Mouse (Mus musculus) limb, embryonic 13.5 days (tissue): Measurements from ENCODE around the gene Frmpd1. TPM values are rescaled to one million over a fixed set of nuclear protein-coding genes. Genes with fewer than 3 reads are reported as not detected.

Experiments
- ATAC-seq: fragments of 200-750 bp; cut with Nextera tagmentation; 2 replicates; pipeline ENCODE4 v1.8.0; 2017; ENCODE audit warnings: low read depth, moderate number of reproducible peaks, moderate TSS enrichment; ENCODE audit not compliant: low FRiP score
- H3K27ac ChIP-seq: fragments of 300-500 bp; sonication (generic); 2 replicates; pipeline ENCODE4 v1.5.1; 2015; ENCODE audit warnings: inconsistent platforms, mild to moderate bottlenecking, moderate library complexity
- H3K27me3 ChIP-seq: fragments of 300-500 bp; sonication (generic); 2 replicates; pipeline ENCODE4 v1.6.1; 2015; ENCODE audit warnings: mild to moderate bottlenecking, inconsistent platforms
- H3K36me3 ChIP-seq: fragments of 300-500 bp; sonication (generic); 2 replicates; pipeline ENCODE4 v1.6.1; 2015; ENCODE audit warnings: inconsistent platforms, mild to moderate bottlenecking, moderate library complexity
- H3K4me1 ChIP-seq: fragments of 300-500 bp; sonication (generic); 2 replicates; pipeline ENCODE4 v1.6.1; 2015; ENCODE audit warnings: inconsistent platforms
- H3K4me2 ChIP-seq: fragments of 300-500 bp; sonication (generic); replicated peaks from 2 replicates; pipeline ENCODE4 v1.6.1; 2015; ENCODE audit warnings: inconsistent platforms, mild to moderate bottlenecking, moderate library complexity
- H3K4me3 ChIP-seq: fragments of 300-500 bp; sonication (generic); 2 replicates; pipeline ENCODE4 v1.5.1; 2015; ENCODE audit warnings: moderate library complexity, mild to moderate bottlenecking, inconsistent platforms
- H3K9ac ChIP-seq: fragments of 300-500 bp; sonication (generic); 2 replicates; pipeline ENCODE4 v1.6.1; 2015; ENCODE audit warnings: mild to moderate bottlenecking, inconsistent platforms
- H3K9me3 ChIP-seq: fragments of 300-500 bp; sonication (generic); 2 replicates; pipeline ENCODE4 v1.6.1; 2016; ENCODE audit warnings: inconsistent platforms
- WGBS: fragments of 180-500 bp; shearing (Covaris S2); methylation state at CpG from one replicate; pipeline ENCODE4 v1.1.7; 2015; 5-methylcytosine and 5-hydroxymethylcytosine counted together
- polyA plus RNA-seq: library from polyadenylated mRNA; unstranded; fragments of >200 nt; fragmentation: Nextera tagmentation; extraction: Ambion mirVana; gene quantifications from 2 replicates; pipeline ENCODE4 v1.2.1, GENCODE M21; 2015

Gene Frmpd1
- polyA plus RNA-seq, 1 experiment from 2014 or later: 4.6 TPM

DNA sequence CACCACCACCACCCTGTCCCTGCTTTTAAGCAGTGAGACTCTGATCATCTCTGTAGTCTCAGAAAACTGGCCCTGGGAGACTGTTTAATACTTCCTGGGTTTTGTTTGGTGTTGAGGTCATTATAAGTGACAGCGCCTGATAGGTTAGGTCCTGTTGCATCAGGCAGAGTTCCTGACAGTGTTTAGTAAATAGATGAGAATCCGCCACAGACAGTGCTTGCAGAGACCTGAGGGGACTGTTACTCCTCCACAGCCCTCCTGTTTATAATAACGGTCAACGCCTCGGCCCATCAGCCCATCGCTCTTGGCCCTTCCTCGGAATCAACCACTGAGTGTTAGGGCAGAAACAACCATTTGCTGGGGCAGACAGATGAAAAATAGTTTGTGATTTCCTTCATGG, 57.5 kb downstream of the Frmpd1 start:
- no peak overlapping the region for H3K4me3 ChIP-seq
- H3K27ac ChIP-seq: no peak overlapping the region
- 57% methylated on average over 7 of the region's 7 CpGs for WGBS
- H3K9ac ChIP-seq: no peak overlapping the region
- no peaks in the 10 kb centered on the region for H3K27me3 ChIP-seq
- H3K4me2 ChIP-seq: no peak overlapping the region
- no peaks in the 10 kb centered on the region for H3K36me3 ChIP-seq
- no peaks in the 10 kb centered on the region for H3K4me1 ChIP-seq
- H3K9me3 ChIP-seq: no peaks in the 10 kb centered on the region
- ATAC-seq: no peak

DNA sequence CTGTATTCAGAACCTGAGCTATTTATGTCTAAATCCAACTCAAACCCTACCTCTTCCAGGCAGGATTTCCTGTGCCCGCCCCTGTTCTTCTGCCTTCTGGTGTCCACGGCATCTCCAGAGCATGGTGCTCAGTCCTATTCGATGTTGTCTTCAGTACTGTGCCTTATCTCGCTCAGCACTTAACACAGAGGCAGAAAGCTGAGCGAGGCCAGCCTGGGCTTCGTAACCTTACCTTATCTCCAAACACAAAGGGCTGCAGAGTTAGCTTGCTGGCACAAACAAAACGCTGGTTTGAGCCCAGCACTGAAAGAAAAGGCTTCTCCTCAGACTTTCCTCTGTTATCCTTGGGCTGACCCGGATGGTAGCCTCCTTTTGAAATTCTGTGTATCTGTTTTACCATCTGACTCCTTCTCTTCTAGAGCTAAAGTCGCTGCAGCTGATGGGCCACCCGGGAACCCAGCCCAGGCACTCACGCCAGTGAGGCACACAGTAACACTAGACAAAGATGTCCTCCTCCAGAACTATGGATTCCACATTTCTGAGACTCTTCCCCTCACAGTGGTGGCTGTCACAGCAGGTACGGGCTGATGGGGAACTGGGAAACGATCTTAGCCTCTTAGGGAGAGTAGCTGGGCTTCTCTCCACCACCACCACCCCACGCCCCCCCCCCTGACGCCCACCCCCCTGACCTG, 58.7 kb downstream of the Frmpd1 start:
- Histone ChIP-seq H3K4me1 (no peaks in the 10 kb centered on the region), H3K4me3 (no peak overlapping the region), H3K27me3 (no peaks in the 10 kb centered on the region), H3K9me3 (no peaks in the 10 kb centered on the region), H3K9ac (no peak overlapping the region), H3K36me3 (no peaks in the 10 kb centered on the region), H3K27ac (no peak overlapping the region), H3K4me2 (no peak overlapping the region)
- no peak for ATAC-seq
- 73% methylated on average over 15 of the region's 15 CpGs for WGBS

DNA sequence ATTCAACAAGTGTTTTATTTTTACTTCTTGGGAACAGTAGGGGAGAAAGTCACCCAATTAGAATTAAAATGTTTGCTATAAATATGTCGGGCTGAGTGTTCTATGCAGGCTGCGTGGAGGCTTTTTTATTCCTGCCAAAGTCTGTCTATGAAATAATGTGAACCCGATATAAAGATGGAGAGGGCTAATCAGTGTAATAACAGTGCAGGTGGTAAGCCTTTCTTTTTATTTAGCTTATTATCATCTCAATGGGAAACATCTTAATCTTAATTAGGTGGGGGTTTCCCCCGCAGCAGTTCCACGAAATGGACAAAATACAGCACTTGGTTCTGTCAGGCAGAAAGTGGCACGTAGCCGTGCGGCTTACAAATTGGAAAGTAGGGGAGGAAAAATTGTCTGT, 66.6 kb downstream of the Frmpd1 start:
- no peaks in the 10 kb centered on the region for H3K9me3 ChIP-seq
- H3K4me3 ChIP-seq: no peak overlapping the region
- no peak overlapping the region for H3K9ac ChIP-seq
- H3K27me3 ChIP-seq: no peaks in the 10 kb centered on the region
- 80% methylated on average over 8 of the region's 8 CpGs for WGBS
- peaks cover 8% of the 10 kb centered on the region; the same call in 1 of the 2 replicates for H3K4me1 ChIP-seq
- H3K4me2 ChIP-seq: no peak overlapping the region
- no peak for ATAC-seq
- H3K27ac ChIP-seq: no peak overlapping the region
- no peaks in the 10 kb centered on the region for H3K36me3 ChIP-seq

DNA sequence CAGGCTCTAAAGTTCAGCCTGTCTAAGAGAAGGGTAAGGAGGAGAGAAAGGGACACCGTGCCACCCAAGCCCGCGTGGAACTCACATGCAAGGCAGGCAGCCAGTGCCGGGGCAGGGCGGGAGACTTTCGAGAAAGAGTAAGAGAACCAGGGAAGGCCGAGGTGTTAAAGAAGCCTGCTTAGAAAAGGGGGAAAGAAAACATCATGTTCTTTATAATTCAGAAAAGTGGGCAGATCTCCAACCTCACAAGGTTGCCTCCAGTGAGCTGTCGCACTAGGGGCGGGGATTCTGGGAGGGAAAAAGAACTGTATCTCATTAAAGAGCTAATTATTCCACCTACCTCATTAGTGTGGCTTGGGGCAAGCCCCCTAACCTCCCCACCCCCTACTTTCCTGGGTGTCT, 68.2 kb downstream of the Frmpd1 start:
- no peak for ATAC-seq
- 33% methylated on average over 9 of the region's 9 CpGs for WGBS
- no peak overlapping the region for H3K4me3 ChIP-seq
- peaks cover 8% of the 10 kb centered on the region; the same call in 1 of the 2 replicates for H3K4me1 ChIP-seq
- H3K4me2 ChIP-seq: no peak overlapping the region
- H3K27ac ChIP-seq: no peak overlapping the region
- H3K27me3 ChIP-seq: no peaks in the 10 kb centered on the region
- H3K9ac ChIP-seq: no peak overlapping the region
- H3K9me3 ChIP-seq: no peaks in the 10 kb centered on the region
- H3K36me3 ChIP-seq: no peaks in the 10 kb centered on the region

GRCm38 (mm10) chr4:45253839-45254601, 69.3 kb downstream of the Frmpd1 start:
- H3K27me3 ChIP-seq: no peaks in the 10 kb centered on the region
- H3K9ac ChIP-seq: no peak overlapping the region
- no peaks in the 10 kb centered on the region for H3K9me3 ChIP-seq
- H3K36me3 ChIP-seq: no peaks in the 10 kb centered on the region
- H3K27ac ChIP-seq: no peak overlapping the region
- peaks cover 8% of the 10 kb centered on the region; the same call in 1 of the 2 replicates for H3K4me1 ChIP-seq
- no peak for ATAC-seq
- no peak overlapping the region for H3K4me2 ChIP-seq
- H3K4me3 ChIP-seq: no peak overlapping the region
- 54% methylated on average over 11 of the region's 11 CpGs for WGBS

- Histone ChIP-seq H3K27ac (no peak overlapping the region), H3K27me3 (no peaks in the 10 kb centered on the region), H3K9ac (no peak overlapping the region), H3K4me3 (no peak overlapping the region), H3K36me3 (no peaks in the 10 kb centered on the region), H3K4me1 (peaks cover 9% of the 10 kb centered on the region), H3K4me2 (no peak overlapping the region), H3K9me3 (no peaks in the 10 kb centered on the region)
- 60% methylated on average over 4 of the region's 4 CpGs for WGBS
- no peak for ATAC-seq
Measured at GRCm38 (mm10) chr4:45259232-45259832, 74.7 kb downstream of the Frmpd1 start.

GRCm38 (mm10) chr4:45261551-45261950, 76.9 kb downstream of the Frmpd1 start:
- no peaks in the 10 kb centered on the region for H3K36me3 ChIP-seq
- no peak for ATAC-seq
- peaks cover 9% of the 10 kb centered on the region for H3K4me1 ChIP-seq
- 93% methylated on average over 4 of the region's 4 CpGs for WGBS
- no peak overlapping the region for H3K4me2 ChIP-seq
- H3K4me3 ChIP-seq: no peak overlapping the region
- no peak overlapping the region for H3K9ac ChIP-seq
- H3K27me3 ChIP-seq: no peaks in the 10 kb centered on the region
- H3K9me3 ChIP-seq: no peaks in the 10 kb centered on the region
- H3K27ac ChIP-seq: no peak overlapping the region

DNA sequence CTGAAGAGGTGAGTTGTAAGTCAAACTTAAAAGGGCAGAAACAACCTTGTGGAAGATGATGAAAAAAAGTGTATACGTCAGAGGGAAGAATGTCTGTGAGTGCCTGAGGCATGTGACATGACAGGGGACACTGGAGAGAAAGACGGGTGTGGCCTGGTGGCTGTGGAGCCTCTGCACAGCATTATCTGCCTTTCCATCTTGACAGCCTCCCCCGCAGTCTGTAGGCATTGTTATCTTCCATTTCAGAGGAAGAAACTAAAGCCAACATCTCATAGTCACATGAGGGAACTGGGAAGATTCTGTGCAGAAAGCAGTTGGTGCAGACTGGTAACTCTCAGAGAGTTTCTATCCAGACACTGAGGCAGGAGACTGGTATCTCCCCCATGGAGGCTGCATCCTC, 83.2 kb downstream of the Frmpd1 start:
- 76% methylated on average over 3 of the region's 3 CpGs for WGBS
- Histone ChIP-seq H3K4me2 (no peak overlapping the region), H3K4me3 (no peak overlapping the region), H3K27ac (no peak overlapping the region), H3K9ac (no peak overlapping the region), H3K36me3 (no peaks in the 10 kb centered on the region), H3K4me1 (peaks cover 9% of the 10 kb centered on the region; the same call in 1 of the 2 replicates), H3K9me3 (no peaks in the 10 kb centered on the region), H3K27me3 (no peaks in the 10 kb centered on the region)
- no peak for ATAC-seq

DNA sequence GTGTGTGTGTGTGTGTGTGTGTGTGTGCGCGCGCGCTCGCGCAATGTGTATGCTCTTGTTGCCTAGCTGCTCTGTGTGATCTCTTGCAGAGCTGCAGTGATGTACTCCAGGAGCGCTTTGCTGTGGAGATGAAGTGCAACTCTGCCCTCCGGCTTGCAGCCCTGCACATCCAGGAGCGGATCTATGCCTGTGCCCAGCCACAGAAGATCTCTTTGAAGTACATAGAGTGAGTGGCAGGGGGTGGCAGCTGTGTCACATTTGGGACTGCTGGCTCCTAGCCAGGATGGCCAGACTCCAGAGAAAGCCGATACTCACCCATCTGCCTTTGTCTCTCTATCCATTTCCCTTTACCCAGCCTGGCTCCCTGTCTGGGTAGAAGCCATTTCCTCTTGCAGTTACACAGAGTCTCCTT, 86.4 kb downstream of the Frmpd1 start:
- no peaks in the 10 kb centered on the region for H3K9me3 ChIP-seq
- 72% methylated on average over 10 of the region's 10 CpGs for WGBS

GRCm38 (mm10) chr4:45275770-45276169, 91.1 kb downstream of the Frmpd1 start:
- H3K27ac ChIP-seq: no peak overlapping the region
- H3K4me2 ChIP-seq: no peak overlapping the region
- no peak overlapping the region for H3K9ac ChIP-seq
- H3K27me3 ChIP-seq: no peaks in the 10 kb centered on the region
- no peak overlapping the region for H3K4me3 ChIP-seq
- no peaks in the 10 kb centered on the region for H3K9me3 ChIP-seq
- WGBS: 77% methylated on average over 8 of the region's 8 CpGs
- peaks cover 9% of the 10 kb centered on the region; the same call in 1 of the 2 replicates for H3K4me1 ChIP-seq
- peak; percentile 34; the same call in 1 of the 2 replicates for ATAC-seq
- H3K36me3 ChIP-seq: no peaks in the 10 kb centered on the region

More for the DNA sequence above, 86.4 kb downstream of the Frmpd1 start:
- ATAC-seq: peak; percentile 80
- Histone ChIP-seq H3K4me3 (no peak overlapping the region), H3K27me3 (no peaks in the 10 kb centered on the region), H3K9ac (0 out of 2 replicates have a peak overlapping the region, but pooled peaks have one; percentile 13), H3K27ac (peak overlapping the region; percentile 22; the same call in 1 of the 2 replicates), H3K36me3 (no peaks in the 10 kb centered on the region), H3K4me1 (peaks cover 9% of the 10 kb centered on the region; the same call in 1 of the 2 replicates), H3K4me2 (0 out of 2 replicates have a peak overlapping the region, but pooled peaks have one; percentile 21)

GRCm38 (mm10) chr4:45279292-45279691, 94.6 kb downstream of the Frmpd1 start:
- Histone ChIP-seq H3K9me3 (no peaks in the 10 kb centered on the region), H3K36me3 (no peaks in the 10 kb centered on the region), H3K9ac (no peak overlapping the region), H3K27ac (no peak overlapping the region), H3K27me3 (no peaks in the 10 kb centered on the region), H3K4me3 (no peak overlapping the region), H3K4me1 (no peaks in the 10 kb centered on the region), H3K4me2 (no peak overlapping the region)
- ATAC-seq: no peak
- WGBS: 59% methylated on average over 8 of the region's 8 CpGs

- ATAC-seq: no peak
- WGBS: 21% methylated on average over 4 of the region's 4 CpGs
- Histone ChIP-seq H3K36me3 (no peaks in the 10 kb centered on the region), H3K4me1 (no peaks in the 10 kb centered on the region), H3K9ac (no peak overlapping the region), H3K4me3 (no peak overlapping the region), H3K9me3 (no peaks in the 10 kb centered on the region), H3K4me2 (no peak overlapping the region), H3K27me3 (no peaks in the 10 kb centered on the region), H3K27ac (no peak overlapping the region)
Measured at GRCm38 (mm10) chr4:45279981-45280548, 95.4 kb downstream of the Frmpd1 start.
